In genomic region chr8:80848631-80849030, GRCm38 (mm10) we compare ENCODE assay signal across 15 mouse cellular contexts. TPM values are rescaled to one million over a fixed set of nuclear protein-coding genes. Genes with fewer than 3 reads are reported as not detected.
DNase-seq lines count a peak whose midpoint lies in the region; ATAC-seq lines count a peak whose summit lies in the region.
"Had no signal": no experiment of that assay in that cellular context is flagged by ENCODE, and none has a peak within 500 bp of the region (broad histone marks: within the 10 kb centered on the region; RNA-seq: fewer than 3 reads in every experiment).

No protein-coding gene starts in this region.

- intact Hi-C loops in heart, postnatal 25 days (cut with DNase I) = loop anchor here (2.0 kb wide), 1 partner anchor 18 kb away; no protein-coding TSS in a partner anchor

- H3K4me2 ChIP-seq in forebrain, embryonic 14.5 days (ENCODE audit: low read length) = no peak overlapping the region
- no peak overlapping the region for H3K4me2 ChIP-seq in forebrain, embryonic 16.5 days (ENCODE audit: low read length)
- no peak overlapping the region for H3K4me2 ChIP-seq in heart, embryonic 16.5 days (ENCODE audit: low read depth, low read length)
- H3K4me2 ChIP-seq in lung, embryonic 15.5 days = peak overlapping the region; percentile 42
- H3K4me2 ChIP-seq in stomach, embryonic 16.5 days (ENCODE audit: low read depth, low read length) = peak overlapping the region; percentile 40; the same call in 1 of the 2 replicates
- H3K4me2 ChIP-seq: liver, embryonic 11.5 days; neural tube, embryonic 12.5 days had no signal

- H3K27me3 ChIP-seq in forebrain, embryonic 14.5 days (replicated peaks; ENCODE audit: control insufficient read depth, insufficient read depth, low read length) = no peaks in the 10 kb centered on the region
- no peaks in the 10 kb centered on the region for H3K27me3 ChIP-seq in forebrain, embryonic 16.5 days (replicated peaks; ENCODE audit: control insufficient read depth, insufficient read depth, low read length)
- H3K27me3 ChIP-seq in heart, embryonic 16.5 days (ENCODE audit: control insufficient read depth, insufficient read depth, low read length) = no peaks in the 10 kb centered on the region
- no peaks in the 10 kb centered on the region for H3K27me3 ChIP-seq in lung, embryonic 15.5 days
- no peaks in the 10 kb centered on the region for H3K27me3 ChIP-seq in stomach, embryonic 16.5 days (ENCODE audit: control insufficient read depth, insufficient read depth, low read length)
- H3K27me3 ChIP-seq: neural tube, embryonic 12.5 days had no signal

- H3K36me3 ChIP-seq in forebrain, embryonic 14.5 days (ENCODE audit: control insufficient read depth, insufficient read depth, low read length) = no peaks in the 10 kb centered on the region
- H3K36me3 ChIP-seq in forebrain, embryonic 16.5 days (ENCODE audit: control insufficient read depth, insufficient read depth) = no peaks in the 10 kb centered on the region
- H3K36me3 ChIP-seq in heart, embryonic 16.5 days (ENCODE audit: control insufficient read depth, insufficient read depth) = no peaks in the 10 kb centered on the region
- H3K36me3 ChIP-seq in lung, embryonic 15.5 days = no peaks in the 10 kb centered on the region
- H3K36me3 ChIP-seq in stomach, embryonic 16.5 days (ENCODE audit: control insufficient read depth, insufficient read depth, low read length) = no peaks in the 10 kb centered on the region
- H3K36me3 ChIP-seq: neural tube, embryonic 12.5 days had no signal

- H3K4me1 ChIP-seq in forebrain, embryonic 14.5 days (ENCODE audit: control insufficient read depth, insufficient read depth, low read length) = peaks cover 10% of the 10 kb centered on the region
- H3K4me1 ChIP-seq in forebrain, embryonic 16.5 days (replicated peaks; ENCODE audit: control insufficient read depth, insufficient read depth, low read length) = peaks cover 12% of the 10 kb centered on the region
- peaks cover 78% of the 10 kb centered on the region for H3K4me1 ChIP-seq in heart, embryonic 16.5 days (ENCODE audit: control insufficient read depth, insufficient read depth, low read length)
- H3K4me1 ChIP-seq in lung, embryonic 15.5 days = peaks cover 55% of the 10 kb centered on the region
- H3K4me1 ChIP-seq in stomach, embryonic 16.5 days (ENCODE audit: control insufficient read depth, insufficient read depth, low read length) = peaks cover 36% of the 10 kb centered on the region
- H3K4me1 ChIP-seq: neural tube, embryonic 12.5 days had no signal

- WGBS in forebrain, embryonic 14.5 days = 79% methylated on average over 11 of the region's 11 CpGs
- 76% methylated on average over 11 of the region's 11 CpGs for WGBS in forebrain, embryonic 16.5 days
- 67% methylated on average over 11 of the region's 11 CpGs for WGBS in heart, embryonic 16.5 days
- WGBS in lung, embryonic 15.5 days = 45% methylated on average over 11 of the region's 11 CpGs
- 69% methylated on average over 11 of the region's 11 CpGs for WGBS in stomach, embryonic 16.5 days

- 0 out of 2 replicates have a peak, but pooled peaks have one; percentile 16 for ATAC-seq in forebrain, embryonic 14.5 days
- ATAC-seq in forebrain, embryonic 16.5 days = no peak
- ATAC-seq in heart, embryonic 16.5 days (replicated peaks; ENCODE audit: extremely low read depth, insufficient read depth, low FRiP score) = no peak
- no peak for ATAC-seq in lung, embryonic 15.5 days (ENCODE audit: borderline replicate concordance, extremely low read depth, low FRiP score, low TSS enrichment)
- no peak for ATAC-seq in stomach, embryonic 16.5 days (ENCODE audit: insufficient read depth, low FRiP score)
- ATAC-seq: midbrain, embryonic 16.5 days had no signal

- H3K9ac ChIP-seq in forebrain, embryonic 14.5 days (ENCODE audit: low read length) = no peak overlapping the region
- no peak overlapping the region for H3K9ac ChIP-seq in forebrain, embryonic 16.5 days (replicated peaks; ENCODE audit: low read depth, low read length)
- H3K9ac ChIP-seq in heart, embryonic 16.5 days (ENCODE audit: low read length) = peak overlapping the region; percentile 60
- no peak overlapping the region for H3K9ac ChIP-seq in lung, embryonic 15.5 days
- peak overlapping the region; percentile 51 for H3K9ac ChIP-seq in stomach, embryonic 16.5 days (ENCODE audit: low read length)
- H3K9ac ChIP-seq: neural tube, embryonic 12.5 days had no signal

- H3K27ac ChIP-seq in forebrain, embryonic 14.5 days (ENCODE audit: low read depth, low read length) = no peak overlapping the region
- no peak overlapping the region for H3K27ac ChIP-seq in forebrain, embryonic 16.5 days (ENCODE audit: low read length)
- peak overlapping the region; percentile 89 for H3K27ac ChIP-seq in heart, embryonic 16.5 days (ENCODE audit: low read length)
- peak overlapping the region; percentile 91 for H3K27ac ChIP-seq in lung, embryonic 15.5 days
- H3K27ac ChIP-seq in stomach, embryonic 16.5 days (ENCODE audit: low read length) = peak overlapping the region; percentile 95
- H3K27ac ChIP-seq: neural tube, embryonic 12.5 days had no signal

- no peak overlapping the region for H3K4me3 ChIP-seq in forebrain, embryonic 14.5 days (ENCODE audit: low read depth, low read length)
- no peak overlapping the region for H3K4me3 ChIP-seq in forebrain, embryonic 16.5 days (replicated peaks; ENCODE audit: low read length)
- no peak overlapping the region for H3K4me3 ChIP-seq in heart, embryonic 16.5 days (ENCODE audit: low read length)
- no peak overlapping the region for H3K4me3 ChIP-seq in lung, embryonic 15.5 days
- H3K4me3 ChIP-seq in stomach, embryonic 16.5 days (replicated peaks; ENCODE audit: low read length) = no peak overlapping the region
- H3K4me3 ChIP-seq: erythroblast, embryonic 14.5 days; neural tube, embryonic 12.5 days had no signal

- no peak for DNase-seq in forebrain, embryonic 14.5 days (ENCODE audit: low spot score)
- DNase-seq in heart, postnatal 25 days (ENCODE audit: low spot score) = no peak
- DNase-seq in lung, postnatal 14 days = no peak
- no peak for DNase-seq in ovary, postnatal 14 days (ENCODE audit: low spot score)
- DNase-seq: cerebellum, adult 2 months; kidney, postnatal 4 days; layer of hippocampus, postnatal 36 days had no signal

- no peaks in the 10 kb centered on the region for H3K9me3 ChIP-seq in forebrain, embryonic 14.5 days (replicated peaks; ENCODE audit: control insufficient read depth, low read length)
- no peaks in the 10 kb centered on the region for H3K9me3 ChIP-seq in forebrain, embryonic 16.5 days (ENCODE audit: control insufficient read depth, low read length)
- H3K9me3 ChIP-seq in heart, embryonic 16.5 days (replicated peaks; ENCODE audit: control insufficient read depth, low read length) = no peaks in the 10 kb centered on the region
- H3K9me3 ChIP-seq in lung, embryonic 15.5 days = no peaks in the 10 kb centered on the region
- no peaks in the 10 kb centered on the region for H3K9me3 ChIP-seq in stomach, embryonic 16.5 days (replicated peaks; ENCODE audit: control insufficient read depth, low read length)
- H3K9me3 ChIP-seq: neural tube, embryonic 12.5 days had no signal

RNA-seq across cellular contexts. Expression of gene Gab1, which starts 31.7 kb away (rescaled TPM):
- 15.4 and 15.8 TPM in 2 replicates for polyA plus RNA-seq in forebrain, embryonic 14.5 days (2014; fragmentation: Nextera tagmentation; extraction: Ambion mirVana)
- polyA plus RNA-seq in forebrain, embryonic 16.5 days (2015; fragmentation: Nextera tagmentation; extraction: Ambion mirVana) = 10.6 and 11.8 TPM in 2 replicates
- 30.4 and 32.3 TPM in 2 replicates for polyA plus RNA-seq in heart, embryonic 16.5 days (2015; fragmentation: Nextera tagmentation; extraction: Ambion mirVana)
- 10 to 100 TPM; 34.1 to 38.8 TPM for total RNA-seq in heart, postnatal 25 days (2021)
- 20.2 and 22.2 TPM in 2 replicates for polyA plus RNA-seq in lung, embryonic 15.5 days (2015; fragmentation: Nextera tagmentation; extraction: Ambion mirVana)
- polyA plus RNA-seq in stomach, embryonic 16.5 days (2015; fragmentation: Nextera tagmentation; extraction: Ambion mirVana) = 13.6 and 14.6 TPM in 2 replicates

Comparison
In these comparisons a context has a peak if more than half of its experiments do, and no peak if none do; other contexts are left out.
1. H3K27ac ChIP-seq: peak in heart, embryonic 16.5 days (single experiment), lung, embryonic 15.5 days (single experiment) and stomach, embryonic 16.5 days (single experiment); none in forebrain, embryonic 14.5 days (single experiment) and forebrain, embryonic 16.5 days (single experiment).
2. H3K4me2 ChIP-seq: peak in lung, embryonic 15.5 days (single experiment) and stomach, embryonic 16.5 days (single experiment); none in forebrain, embryonic 14.5 days (single experiment), forebrain, embryonic 16.5 days (single experiment) and heart, embryonic 16.5 days (single experiment).
3. H3K9ac ChIP-seq: peak in heart, embryonic 16.5 days (single experiment) and stomach, embryonic 16.5 days (single experiment); none in forebrain, embryonic 14.5 days (single experiment), forebrain, embryonic 16.5 days (single experiment) and lung, embryonic 15.5 days (single experiment).